Mouse (Mus musculus): ENCODE measurements around the gene Anapc15-ps. TPM values are rescaled to one million over a fixed set of nuclear protein-coding genes. Genes with fewer than 3 reads are reported as not detected.
A peak's percentile ranks its signal among the peaks of the same experiment; 100 is the strongest.

The Anapc15-ps gene
- polyA plus RNA-seq, 1 experiment, result 0.34 TPM

DNA sequence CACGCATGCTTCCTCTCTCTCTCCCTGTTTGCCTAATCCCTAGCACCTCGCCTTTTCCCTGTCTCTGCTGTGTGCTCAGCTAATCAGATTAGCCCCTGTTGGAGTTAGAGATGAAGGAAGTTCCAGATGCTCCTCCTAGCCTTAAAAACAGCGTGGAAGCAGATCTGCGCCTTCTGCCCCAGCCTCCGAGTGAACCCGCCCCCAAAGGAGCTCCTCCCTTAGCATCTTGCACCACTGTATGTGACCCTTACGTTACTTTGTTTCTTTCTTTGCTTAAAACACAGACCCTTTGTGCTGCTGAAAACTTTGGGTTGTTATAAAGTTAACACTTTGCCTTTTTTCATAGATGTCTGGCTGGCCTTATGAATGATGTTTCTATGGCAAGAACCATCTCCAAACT is 15.8 kb upstream of the Anapc15-ps start:
- DNase-seq (ENCODE audit: low read depth), result no peak
- TF ChIP-seq CTCF (IDR thresholded peaks at IDR 0.05; ENCODE audit: borderline replicate concordance, extremely low read depth, insufficient read depth, insufficient read length), result no peak
- no peak for TF ChIP-seq POLR2A (IDR thresholded peaks at IDR 0.05; ENCODE audit: borderline replicate concordance, extremely low read depth, insufficient read depth, insufficient read length, poor library complexity, severe bottlenecking)

- DNase-seq (ENCODE audit: low read depth), result no peak
- TF ChIP-seq CTCF (IDR thresholded peaks at IDR 0.05; ENCODE audit: borderline replicate concordance, extremely low read depth, insufficient read depth, insufficient read length), result no peak
- no peak for TF ChIP-seq POLR2A (IDR thresholded peaks at IDR 0.05; ENCODE audit: borderline replicate concordance, extremely low read depth, insufficient read depth, insufficient read length, poor library complexity, severe bottlenecking)
Observed at GRCm38 (mm10) chr10:95687558-95688141, 14.4 kb upstream of the Anapc15-ps start.

- TF ChIP-seq POLR2A (IDR thresholded peaks at IDR 0.05; ENCODE audit: borderline replicate concordance, extremely low read depth, insufficient read depth, insufficient read length, poor library complexity, severe bottlenecking), result no peak
- TF ChIP-seq CTCF (IDR thresholded peaks at IDR 0.05; ENCODE audit: borderline replicate concordance, extremely low read depth, insufficient read depth, insufficient read length), result no peak
- DNase-seq (ENCODE audit: low read depth), result no peak
Observed at GRCm38 (mm10) chr10:95686041-95686440, 12.8 kb upstream of the Anapc15-ps start.

DNA sequence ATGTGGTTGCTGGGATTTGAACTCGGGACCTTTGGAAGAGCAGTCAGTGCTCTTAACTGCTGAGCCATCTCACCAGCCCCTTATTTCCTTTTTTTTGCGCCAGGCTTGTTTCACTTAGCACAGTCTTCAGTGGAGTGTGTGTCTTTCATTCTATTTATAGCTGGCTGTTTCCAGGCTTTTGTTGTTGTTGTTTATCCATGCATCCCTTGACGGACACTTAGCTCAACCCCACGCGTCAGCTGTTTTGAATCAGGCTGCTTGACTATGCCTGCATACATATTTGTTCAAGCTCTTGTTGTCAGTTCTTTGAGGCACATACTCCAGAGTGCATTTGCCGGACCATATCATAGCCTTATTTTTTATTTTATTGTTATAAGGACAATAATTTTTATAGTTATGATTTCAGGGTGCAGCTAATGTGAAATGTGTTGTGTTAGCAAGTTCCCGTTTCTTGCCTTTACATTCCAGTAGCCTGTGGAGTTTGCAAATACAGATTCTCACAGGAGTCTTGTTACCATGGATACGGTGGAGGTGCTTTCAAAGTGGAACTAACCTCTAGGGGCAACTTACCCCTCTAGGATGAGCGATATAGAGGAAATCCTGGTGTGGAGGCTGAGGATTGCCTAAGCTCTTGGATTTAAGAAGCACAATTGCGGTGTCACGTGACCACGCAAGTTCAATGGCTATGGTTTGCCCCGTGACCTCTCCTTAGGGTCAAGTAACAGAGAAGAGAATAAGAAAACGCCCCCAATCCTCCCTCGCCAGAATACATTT is 11.7 kb upstream of the Anapc15-ps start:
- TF ChIP-seq POLR2A (IDR thresholded peaks at IDR 0.05; ENCODE audit: borderline replicate concordance, extremely low read depth, insufficient read depth, insufficient read length, poor library complexity, severe bottlenecking) (no peak), CTCF (IDR thresholded peaks at IDR 0.05; ENCODE audit: borderline replicate concordance, extremely low read depth, insufficient read depth, insufficient read length) (no peak)
- peak; percentile 87 for DNase-seq (ENCODE audit: low read depth)

DNA sequence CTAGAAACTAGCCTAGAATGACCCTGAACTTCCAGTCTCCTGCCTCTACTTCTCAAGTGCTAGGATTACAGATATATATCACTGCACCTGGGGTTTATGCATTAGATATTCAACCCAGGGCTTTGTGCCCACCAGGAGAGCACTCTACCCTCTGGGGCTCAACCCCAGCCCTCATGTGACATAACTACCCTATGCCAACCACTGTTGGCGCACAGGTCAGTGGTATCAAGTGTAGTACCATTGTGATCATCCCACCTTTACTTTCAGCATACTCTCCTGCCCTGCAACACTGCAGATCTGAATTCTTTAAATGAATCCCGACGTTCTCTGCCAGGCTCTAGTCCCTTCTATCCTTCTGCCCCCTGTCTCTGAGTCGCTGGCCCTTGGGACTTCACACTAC is 11.0 kb upstream of the Anapc15-ps start:
- DNase-seq (ENCODE audit: low read depth), result no peak
- TF ChIP-seq CTCF (IDR thresholded peaks at IDR 0.05; ENCODE audit: borderline replicate concordance, extremely low read depth, insufficient read depth, insufficient read length) (no peak), POLR2A (IDR thresholded peaks at IDR 0.05; ENCODE audit: borderline replicate concordance, extremely low read depth, insufficient read depth, insufficient read length, poor library complexity, severe bottlenecking) (no peak)

- DNase-seq (ENCODE audit: low read depth), result no peak
- no peak for TF ChIP-seq POLR2A (IDR thresholded peaks at IDR 0.05; ENCODE audit: borderline replicate concordance, extremely low read depth, insufficient read depth, insufficient read length, poor library complexity, severe bottlenecking)
- TF ChIP-seq CTCF (IDR thresholded peaks at IDR 0.05; ENCODE audit: borderline replicate concordance, extremely low read depth, insufficient read depth, insufficient read length), result no peak
Observed at GRCm38 (mm10) chr10:95683735-95684134, 10.5 kb upstream of the Anapc15-ps start.

DNA sequence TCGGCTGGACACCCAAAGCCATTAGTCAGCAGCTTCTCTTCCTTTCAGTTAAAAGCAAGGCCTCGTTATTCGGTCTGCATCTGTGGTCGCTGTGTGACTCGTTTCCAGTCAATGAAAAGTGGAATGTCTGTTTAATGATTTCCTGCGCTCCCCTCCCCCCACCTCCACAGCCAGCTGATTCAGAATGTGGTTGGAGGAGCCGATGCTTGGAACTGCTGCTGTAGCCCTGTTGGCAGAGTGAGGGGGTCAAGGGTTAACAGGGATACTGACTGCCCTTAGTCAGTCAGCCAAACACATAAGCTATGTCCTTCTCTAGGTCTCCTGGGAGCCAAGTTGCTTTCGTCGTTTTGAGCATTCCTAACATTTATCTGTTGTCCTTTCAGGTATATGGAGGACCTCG is 9.7 kb upstream of the Anapc15-ps start:
- TF ChIP-seq CTCF (IDR thresholded peaks at IDR 0.05; ENCODE audit: borderline replicate concordance, extremely low read depth, insufficient read depth, insufficient read length) (no peak), POLR2A (IDR thresholded peaks at IDR 0.05; ENCODE audit: borderline replicate concordance, extremely low read depth, insufficient read depth, insufficient read length, poor library complexity, severe bottlenecking) (no peak)
- DNase-seq (ENCODE audit: low read depth), result no peak

GRCm38 (mm10) chr10:95682091-95682740 is 9.0 kb upstream of the Anapc15-ps start:
- no peak for TF ChIP-seq CTCF (IDR thresholded peaks at IDR 0.05; ENCODE audit: borderline replicate concordance, extremely low read depth, insufficient read depth, insufficient read length)
- no peak for TF ChIP-seq POLR2A (IDR thresholded peaks at IDR 0.05; ENCODE audit: borderline replicate concordance, extremely low read depth, insufficient read depth, insufficient read length, poor library complexity, severe bottlenecking)
- no peak for DNase-seq (ENCODE audit: low read depth)

DNA sequence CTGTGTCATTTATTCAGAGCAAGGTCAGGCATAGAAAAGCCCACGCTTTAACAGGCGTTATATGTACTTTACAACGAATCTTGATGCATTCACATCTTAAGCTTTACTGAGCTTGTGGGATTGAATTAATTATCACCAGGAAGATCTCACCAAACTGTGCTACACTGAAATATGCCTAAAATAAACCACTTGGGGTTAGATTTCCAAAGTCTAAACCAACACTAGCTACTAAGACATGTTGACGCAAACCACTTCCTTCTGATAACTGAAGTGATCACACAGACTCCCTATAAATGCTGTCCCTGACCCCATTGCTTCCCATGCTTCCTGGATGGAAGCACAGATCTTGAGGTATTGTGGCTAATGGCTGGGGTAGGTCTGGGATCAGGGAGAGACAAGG is 8.2 kb upstream of the Anapc15-ps start:
- DNase-seq (ENCODE audit: low read depth), result no peak
- TF ChIP-seq POLR2A (IDR thresholded peaks at IDR 0.05; ENCODE audit: borderline replicate concordance, extremely low read depth, insufficient read depth, insufficient read length, poor library complexity, severe bottlenecking) (no peak), CTCF (IDR thresholded peaks at IDR 0.05; ENCODE audit: borderline replicate concordance, extremely low read depth, insufficient read depth, insufficient read length) (no peak)

GRCm38 (mm10) chr10:95681058-95681440 is 7.8 kb upstream of the Anapc15-ps start:
- DNase-seq (ENCODE audit: low read depth), result peak; percentile 62

DNA sequence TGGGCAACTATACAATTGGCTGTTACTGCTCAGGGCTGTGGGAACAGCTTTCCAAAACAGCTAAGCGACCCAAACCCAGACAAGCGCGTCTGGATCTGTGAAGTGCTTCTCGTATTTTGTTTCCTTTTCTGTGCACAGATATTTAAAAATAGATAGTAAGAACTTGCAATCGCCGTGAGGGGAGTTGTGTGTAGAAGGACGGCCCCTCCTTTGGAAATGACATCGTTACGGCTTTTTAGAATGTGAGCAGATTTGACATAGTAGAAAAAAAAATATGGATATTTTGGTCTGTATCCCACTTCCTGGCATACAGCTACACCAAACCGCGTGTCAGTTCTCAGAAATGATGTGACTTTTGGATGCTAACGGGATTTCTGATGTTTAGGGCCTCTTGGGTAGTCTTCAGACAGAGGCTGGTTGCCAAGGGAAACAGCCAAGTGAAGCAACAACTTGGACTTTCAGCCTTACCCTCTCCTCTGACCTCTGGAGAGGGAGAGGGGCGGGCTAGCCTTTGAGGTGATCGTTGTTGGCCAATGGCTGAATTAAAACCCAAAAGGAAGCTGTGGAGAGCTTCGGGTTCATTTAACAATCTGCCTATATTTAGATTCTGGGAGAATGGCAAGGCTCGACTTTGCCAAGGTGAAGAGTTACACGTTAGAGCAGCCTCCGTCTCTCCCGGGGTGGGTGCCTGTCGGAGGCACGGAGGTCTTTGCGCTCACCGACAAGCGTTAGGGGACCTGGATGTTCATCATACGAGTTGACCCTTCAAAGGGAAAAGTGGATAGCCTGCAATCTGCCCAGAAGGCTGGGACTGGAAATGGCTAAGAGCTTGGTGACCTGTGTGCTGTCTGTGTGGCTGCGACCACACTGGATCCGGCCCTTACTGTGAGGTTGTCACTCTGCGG is 7.2 kb upstream of the Anapc15-ps start:
- TF ChIP-seq POLR2A (IDR thresholded peaks at IDR 0.05; ENCODE audit: borderline replicate concordance, extremely low read depth, insufficient read depth, insufficient read length, poor library complexity, severe bottlenecking), result no peak
- no peak for TF ChIP-seq CTCF (IDR thresholded peaks at IDR 0.05; ENCODE audit: borderline replicate concordance, extremely low read depth, insufficient read depth, insufficient read length)
- DNase-seq (ENCODE audit: low read depth), result peak; percentile 34

More at GRCm38 (mm10) chr10:95681058-95681440, 7.8 kb upstream of the Anapc15-ps start:
- TF ChIP-seq CTCF (IDR thresholded peaks at IDR 0.05; ENCODE audit: borderline replicate concordance, extremely low read depth, insufficient read depth, insufficient read length), result no peak
- TF ChIP-seq POLR2A (IDR thresholded peaks at IDR 0.05; ENCODE audit: borderline replicate concordance, extremely low read depth, insufficient read depth, insufficient read length, poor library complexity, severe bottlenecking), result no peak
